In the genomic region with DNA sequence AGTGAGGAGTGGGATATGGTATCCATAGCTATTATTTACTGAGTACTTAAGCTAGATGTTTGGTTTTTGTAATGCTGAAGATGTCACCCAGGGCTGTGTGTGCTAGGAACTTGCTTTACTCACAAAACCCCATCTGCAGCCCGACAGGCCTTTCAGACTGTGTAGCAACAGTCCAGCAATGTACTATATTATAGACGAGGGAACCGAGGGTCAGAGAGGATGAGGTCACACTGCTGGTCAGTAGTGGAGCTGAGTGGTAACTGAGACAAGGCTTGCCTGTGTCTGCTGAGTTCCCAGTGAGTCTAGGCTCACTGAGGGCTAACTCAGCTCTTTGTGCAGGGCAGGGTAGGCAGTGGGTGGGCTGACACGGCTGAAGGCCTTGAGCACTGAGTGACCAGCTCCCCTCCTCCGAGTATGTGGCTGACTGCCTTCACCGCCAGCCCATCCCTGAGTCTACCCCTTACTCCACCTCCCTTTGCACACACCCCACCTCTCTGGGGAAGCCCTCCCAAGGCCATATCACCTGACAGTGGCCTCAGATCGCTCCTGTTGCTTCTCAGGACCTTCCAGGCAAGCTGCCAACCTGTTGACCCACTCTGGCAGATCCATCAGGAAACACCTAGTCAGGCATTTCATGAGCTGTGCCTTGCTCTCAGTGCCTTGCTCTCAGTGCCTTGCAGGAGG, we compare ENCODE assay signal across 9 mouse cellular contexts. TPM values are rescaled to one million over a fixed set of nuclear protein-coding genes. Genes with fewer than 3 reads are reported as not detected.
DNase-seq lines count a peak whose midpoint lies in the region; ATAC-seq and TF ChIP-seq lines count a peak whose summit lies in the region.
"Had no signal": no experiment of that assay in that cellular context is flagged by ENCODE, and none has a peak within 500 bp of the region (broad histone marks: within the 10 kb centered on the region; RNA-seq: fewer than 3 reads in every experiment).

No protein-coding gene starts in this region.

- no peak for TF ChIP-seq CTCF in heart, adult 2 months (IDR thresholded peaks at IDR 0.05)
- TF ChIP-seq CTCF in lung, postnatal 0 days (IDR thresholded peaks at IDR 0.05): no peak

- no peaks in the 10 kb centered on the region for H3K36me3 ChIP-seq in heart, embryonic 15.5 days
- H3K36me3 ChIP-seq in heart, adult 2 months (ENCODE audit: control insufficient read depth, insufficient read depth, low read length): no peaks in the 10 kb centered on the region
- H3K36me3 ChIP-seq in kidney, embryonic 14.5 days (ENCODE audit: control insufficient read depth, insufficient read depth, low read length): no peaks in the 10 kb centered on the region
- H3K36me3 ChIP-seq in lung, postnatal 0 days (ENCODE audit: insufficient read depth, low read length): no peaks in the 10 kb centered on the region

- H3K27ac ChIP-seq in heart, embryonic 15.5 days: peak overlapping the region; percentile 57
- no peak overlapping the region for H3K27ac ChIP-seq in heart, adult 2 months
- no peak overlapping the region for H3K27ac ChIP-seq in kidney, embryonic 14.5 days (ENCODE audit: low read depth, low read length)
- H3K27ac ChIP-seq in lung, postnatal 0 days (ENCODE audit: low read length): no peak overlapping the region

- H3K4me2 ChIP-seq in heart, embryonic 15.5 days: 0 out of 2 replicates have a peak overlapping the region, but pooled peaks have one; percentile 7
- no peak overlapping the region for H3K4me2 ChIP-seq in kidney, embryonic 14.5 days (replicated peaks; ENCODE audit: low read depth, low read length)
- H3K4me2 ChIP-seq in lung, postnatal 0 days (replicated peaks; ENCODE audit: low read depth, low read length): no peak overlapping the region

- no peak for DNase-seq in heart, adult 2 months
- peak; percentile 63 for DNase-seq in NIH3T3 (ENCODE audit: low read depth)
- peak; percentile 32 for DNase-seq in lung, postnatal 0 days (ENCODE audit: low spot score)
- no peak for DNase-seq in spleen, adult 18-20 months
- no peak for DNase-seq in embryo, embryonic 10.5 days (ENCODE audit: low spot score)
- DNase-seq: cerebellum, adult 11 months had no signal

- peaks cover 45% of the 10 kb centered on the region for H3K4me1 ChIP-seq in heart, embryonic 15.5 days (replicated peaks)
- H3K4me1 ChIP-seq in heart, adult 2 months (ENCODE audit: control insufficient read depth, insufficient read depth, low read length): peaks cover 4% of the 10 kb centered on the region; the same call in 1 of the 2 replicates
- peaks cover 17% of the 10 kb centered on the region for H3K4me1 ChIP-seq in kidney, embryonic 14.5 days (ENCODE audit: control insufficient read depth, insufficient read depth, low read length)
- H3K4me1 ChIP-seq in lung, postnatal 0 days (ENCODE audit: insufficient read depth, low read depth, low read length): 0 out of 2 replicates have a peak, but pooled peaks cover 3% of the 10 kb centered on the region

- WGBS in heart, embryonic 15.5 days: 25% methylated on average over 7 of the region's 7 CpGs
- 50% methylated on average over 7 of the region's 7 CpGs for WGBS in heart, adult 2 months
- 39% methylated on average over 7 of the region's 7 CpGs for WGBS in kidney, embryonic 14.5 days
- WGBS in lung, postnatal 0 days: 43% methylated on average over 7 of the region's 7 CpGs

- no peaks in the 10 kb centered on the region for H3K9me3 ChIP-seq in heart, embryonic 15.5 days (replicated peaks)
- no peaks in the 10 kb centered on the region for H3K9me3 ChIP-seq in kidney, embryonic 14.5 days (ENCODE audit: control insufficient read depth, low read length)
- H3K9me3 ChIP-seq in lung, postnatal 0 days (ENCODE audit: low read length): no peaks in the 10 kb centered on the region

- H3K27me3 ChIP-seq in heart, embryonic 15.5 days: 0 out of 2 replicates have a peak, but pooled peaks cover under 1% of the 10 kb centered on the region
- no peaks in the 10 kb centered on the region for H3K27me3 ChIP-seq in heart, adult 2 months (ENCODE audit: control insufficient read depth, insufficient read depth, low read length)
- no peaks in the 10 kb centered on the region; the same call in 1 of the 2 replicates for H3K27me3 ChIP-seq in kidney, embryonic 14.5 days (ENCODE audit: control insufficient read depth, insufficient read depth, low read length)
- no peaks in the 10 kb centered on the region for H3K27me3 ChIP-seq in lung, postnatal 0 days (replicated peaks; ENCODE audit: insufficient read depth, low read length)

- no peak overlapping the region for H3K9ac ChIP-seq in heart, embryonic 15.5 days
- no peak overlapping the region for H3K9ac ChIP-seq in heart, adult 2 months (ENCODE audit: low read depth, low read length)
- H3K9ac ChIP-seq in kidney, embryonic 14.5 days (ENCODE audit: low read depth, low read length): no peak overlapping the region
- H3K9ac ChIP-seq in lung, postnatal 0 days (replicated peaks; ENCODE audit: low read depth): no peak overlapping the region

- intact Hi-C loops in heart, adult 2 months (cut with DNase I): no loop called here

- H3K79me2 ChIP-seq in heart, adult 2 months (replicated peaks; ENCODE audit: control insufficient read depth, insufficient read depth, low read length): no peaks in the 10 kb centered on the region

- peak; percentile 74 for ATAC-seq in heart, embryonic 15.5 days (replicated peaks; ENCODE audit: insufficient number of reproducible peaks, insufficient read depth, low FRiP score, low read depth)
- ATAC-seq in kidney, embryonic 14.5 days (ENCODE audit: low FRiP score, low TSS enrichment): peak; percentile 64
- ATAC-seq in lung, postnatal 0 days: peak; percentile 37; the same call in 1 of the 2 replicates
- ATAC-seq in frontal cortex, adult (ENCODE audit: low TSS enrichment): no peak

- TF ChIP-seq POLR2A in heart, adult 2 months (IDR thresholded peaks at IDR 0.05; ENCODE audit: insufficient read depth, low read depth, low read length): no peak

- no peak overlapping the region for H3K4me3 ChIP-seq in heart, embryonic 15.5 days
- no peak overlapping the region for H3K4me3 ChIP-seq in heart, adult 2 months
- H3K4me3 ChIP-seq in kidney, embryonic 14.5 days (ENCODE audit: low read length): no peak overlapping the region
- H3K4me3 ChIP-seq in lung, postnatal 0 days (ENCODE audit: low read depth, low read length): no peak overlapping the region

- TF ChIP-seq EP300 in heart, adult 2 months (IDR thresholded peaks at IDR 0.05; ENCODE audit: insufficient read depth, low read depth, low read length): no peak
- TF ChIP-seq EP300 in lung, postnatal 0 days (IDR thresholded peaks at IDR 0.05): no peak

RNA-seq across cellular contexts. Expression of gene Fam83f, which starts 8.8 kb away (rescaled TPM):
- 0.21 and 1.1 TPM in 2 replicates for polyA plus RNA-seq in heart, embryonic 15.5 days (2015; fragmentation: Nextera tagmentation; extraction: Ambion mirVana)
- total RNA-seq in heart, adult 2 months (2021): not detected
- 0.09 and 0.21 TPM in 2 replicates for polyA plus RNA-seq in heart, adult 2 months (2012; rRNA removed)
- polyA plus RNA-seq in kidney, embryonic 14.5 days (2014; fragmentation: Nextera tagmentation; extraction: Ambion mirVana): 1.4 and 2.9 TPM in 2 replicates
- 0.73 and 0.80 TPM in 2 replicates for polyA plus RNA-seq in lung, postnatal 0 days (2015; fragmentation: Nextera tagmentation; extraction: Ambion mirVana)

RNA-seq across cellular contexts. Expression of gene Tnrc6b, which starts 30.6 kb away (rescaled TPM):
- polyA plus RNA-seq in heart, embryonic 15.5 days (2015; fragmentation: Nextera tagmentation; extraction: Ambion mirVana): 22.7 and 24.7 TPM in 2 replicates
- total RNA-seq in heart, adult 2 months (2021): 10 to 100 TPM; 43.7 to 48.1 TPM
- 9.4 and 13.1 TPM in 2 replicates for polyA plus RNA-seq in heart, adult 2 months (2012; rRNA removed)
- 21.9 and 23.2 TPM in 2 replicates for polyA plus RNA-seq in kidney, embryonic 14.5 days (2014; fragmentation: Nextera tagmentation; extraction: Ambion mirVana)
- 10.1 and 11.7 TPM in 2 replicates for polyA plus RNA-seq in lung, postnatal 0 days (2015; fragmentation: Nextera tagmentation; extraction: Ambion mirVana)

Comparison
In these comparisons a context has a peak if more than half of its experiments do, and no peak if none do; other contexts are left out.
1. DNase-seq: peak in NIH3T3 (single experiment) and lung, postnatal 0 days (single experiment); none in heart, adult 2 months (0 of 2), spleen, adult 18-20 months (0 of 2) and embryo, embryonic 10.5 days (single experiment).